Mouse (Mus musculus): Measurements from ENCODE around the gene Nhlh1. TPM values are rescaled to one million over a fixed set of nuclear protein-coding genes. Genes with fewer than 3 reads are reported as not detected.

The Nhlh1 gene
- polyA plus RNA-seq, 1 experiment, result not detected

GRCm38 (mm10) chr1:172053541-172054440 is 3.6 kb downstream of the Nhlh1 start:
- TF ChIP-seq CTCF (conservative IDR thresholded peaks at IDR 0.05; ENCODE audit: insufficient read depth, insufficient read length, low read depth, low read length) (no peak), POLR2A (IDR thresholded peaks at IDR 0.05; ENCODE audit: low read depth, low read length) (no peak)
- Histone ChIP-seq H3K36me3 (ENCODE audit: control insufficient read depth, insufficient read depth, low read length) (no peaks in the 10 kb centered on the region), H3K4me3 (ENCODE audit: insufficient read depth, low read depth, low read length) (no peak overlapping the region), H3K4me1 (ENCODE audit: control insufficient read depth, insufficient read depth, low read length) (peaks cover 4% of the 10 kb centered on the region; the same call in 1 of the 2 replicates), H3K27ac (ENCODE audit: insufficient read depth, low read depth, low read length) (no peak overlapping the region), H3K27me3 (replicated peaks; ENCODE audit: control insufficient read depth, insufficient read depth, low read length) (0 out of 2 replicates have a peak, but pooled peaks cover 2% of the 10 kb centered on the region)
- no peak for DNase-seq
- 7% methylated on average over 42 of the region's 42 CpGs for WGBS

DNA sequence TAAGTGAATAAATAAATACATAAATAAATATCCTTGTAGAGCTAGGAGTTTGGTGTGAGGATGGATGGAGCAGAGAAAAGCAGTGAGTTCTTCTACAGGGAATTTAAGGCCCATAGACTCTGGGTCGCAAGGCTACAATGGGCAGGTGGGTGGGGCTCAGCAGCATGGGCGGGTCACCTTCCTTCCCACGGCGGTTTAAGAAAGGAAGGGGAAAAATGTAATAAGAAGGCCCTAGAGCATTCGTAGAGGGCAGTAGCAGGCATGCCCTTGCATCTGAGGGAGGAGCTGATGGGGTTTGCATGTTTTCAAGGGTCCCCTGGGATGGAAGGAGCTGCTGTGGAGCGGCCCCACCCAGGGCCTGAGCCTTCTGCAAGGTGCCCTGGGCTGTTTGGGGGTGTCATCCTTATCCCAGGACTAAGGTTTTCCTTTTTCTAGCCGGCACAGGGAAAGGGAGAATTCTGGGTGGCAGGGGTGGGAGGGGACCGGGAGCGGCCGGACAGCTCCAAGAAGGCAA is 4.5 kb downstream of the Nhlh1 start:
- H3K4me3 ChIP-seq (ENCODE audit: insufficient read depth, low read depth, low read length), result no peak overlapping the region
- 0 out of 2 replicates have a peak, but pooled peaks cover 2% of the 10 kb centered on the region for H3K27me3 ChIP-seq (replicated peaks; ENCODE audit: control insufficient read depth, insufficient read depth, low read length)
- DNase-seq, result no peak
- 26% methylated on average over 10 of the region's 10 CpGs for WGBS
- H3K27ac ChIP-seq (ENCODE audit: insufficient read depth, low read depth, low read length), result no peak overlapping the region
- H3K36me3 ChIP-seq (ENCODE audit: control insufficient read depth, insufficient read depth, low read length), result no peaks in the 10 kb centered on the region
- TF ChIP-seq CTCF (conservative IDR thresholded peaks at IDR 0.05; ENCODE audit: insufficient read depth, insufficient read length, low read depth, low read length), result no peak
- TF ChIP-seq POLR2A (IDR thresholded peaks at IDR 0.05; ENCODE audit: low read depth, low read length), result no peak
- peaks cover 4% of the 10 kb centered on the region; the same call in 1 of the 2 replicates for H3K4me1 ChIP-seq (ENCODE audit: control insufficient read depth, insufficient read depth, low read length)

DNA sequence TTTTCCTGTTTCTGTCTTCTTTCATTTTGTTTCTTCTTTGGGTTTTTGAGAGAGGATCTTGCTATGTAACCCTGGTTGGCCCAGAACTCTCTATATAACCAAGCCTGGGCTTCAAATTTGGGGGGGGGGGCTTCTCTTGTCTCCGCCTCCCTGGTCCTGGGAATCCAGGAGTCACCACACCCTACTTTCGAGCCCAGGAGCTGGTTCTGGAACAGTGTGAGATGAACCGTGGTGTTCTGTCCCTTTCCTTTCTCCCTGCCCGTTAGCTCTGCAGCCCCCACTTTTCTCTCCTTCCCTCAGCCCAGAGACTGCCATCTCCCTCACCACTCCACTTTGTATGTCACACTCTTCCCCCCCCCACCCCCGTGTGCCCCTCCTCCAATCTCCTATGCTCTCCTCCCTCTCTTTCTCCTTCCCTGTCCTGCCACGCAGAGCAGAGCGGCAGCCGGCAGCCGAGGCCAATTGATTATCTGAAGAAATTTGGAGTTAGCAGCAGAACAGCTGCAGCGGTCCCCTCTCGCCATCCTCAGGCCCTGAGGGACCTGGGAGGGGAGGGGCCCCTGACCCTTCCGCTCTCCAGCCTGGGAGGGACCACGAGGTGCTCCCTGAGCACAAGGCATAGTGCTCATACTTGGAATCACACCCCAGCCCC is 8.1 kb downstream of the Nhlh1 start:
- no peak for TF ChIP-seq CTCF (conservative IDR thresholded peaks at IDR 0.05; ENCODE audit: insufficient read depth, insufficient read length, low read depth, low read length)
- TF ChIP-seq POLR2A (IDR thresholded peaks at IDR 0.05; ENCODE audit: low read depth, low read length), result no peak
- Histone ChIP-seq H3K4me3 (ENCODE audit: insufficient read depth, low read depth, low read length) (no peak overlapping the region), H3K4me1 (ENCODE audit: control insufficient read depth, insufficient read depth, low read length) (peaks cover 4% of the 10 kb centered on the region; the same call in 1 of the 2 replicates), H3K27ac (ENCODE audit: insufficient read depth, low read depth, low read length) (no peak overlapping the region), H3K36me3 (ENCODE audit: control insufficient read depth, insufficient read depth, low read length) (no peaks in the 10 kb centered on the region), H3K27me3 (replicated peaks; ENCODE audit: control insufficient read depth, insufficient read depth, low read length) (0 out of 2 replicates have a peak, but pooled peaks cover 2% of the 10 kb centered on the region)
- DNase-seq, result no peak
- 39% methylated on average over 13 of the region's 13 CpGs for WGBS

- Histone ChIP-seq H3K36me3 (ENCODE audit: control insufficient read depth, insufficient read depth, low read length) (no peaks in the 10 kb centered on the region), H3K27ac (ENCODE audit: insufficient read depth, low read depth, low read length) (no peak overlapping the region), H3K4me3 (ENCODE audit: insufficient read depth, low read depth, low read length) (peak overlapping the region; percentile 44), H3K4me1 (ENCODE audit: control insufficient read depth, insufficient read depth, low read length) (no peaks in the 10 kb centered on the region), H3K27me3 (replicated peaks; ENCODE audit: control insufficient read depth, insufficient read depth, low read length) (0 out of 2 replicates have a peak, but pooled peaks cover 2% of the 10 kb centered on the region)
- TF ChIP-seq POLR2A (IDR thresholded peaks at IDR 0.05; ENCODE audit: low read depth, low read length) (no peak), CTCF (conservative IDR thresholded peaks at IDR 0.05; ENCODE audit: insufficient read depth, insufficient read length, low read depth, low read length) (no peak)
- WGBS, result 22% methylated on average over 6 of the region's 6 CpGs
- DNase-seq, result no peak
Measured at GRCm38 (mm10) chr1:172048241-172048734, 9.1 kb downstream of the Nhlh1 start.

- Histone ChIP-seq H3K4me1 (ENCODE audit: control insufficient read depth, insufficient read depth, low read length) (no peaks in the 10 kb centered on the region), H3K36me3 (ENCODE audit: control insufficient read depth, insufficient read depth, low read length) (no peaks in the 10 kb centered on the region)
- 17% methylated on average over 5 of the region's 5 CpGs for WGBS
Measured at GRCm38 (mm10) chr1:172046938-172047337, 10.4 kb downstream of the Nhlh1 start.

GRCm38 (mm10) chr1:172046410-172046809 is 11.0 kb downstream of the Nhlh1 start:
- Histone ChIP-seq H3K27ac (ENCODE audit: insufficient read depth, low read depth, low read length) (no peak overlapping the region), H3K4me3 (ENCODE audit: insufficient read depth, low read depth, low read length) (no peak overlapping the region), H3K36me3 (ENCODE audit: control insufficient read depth, insufficient read depth, low read length) (no peaks in the 10 kb centered on the region), H3K4me1 (ENCODE audit: control insufficient read depth, insufficient read depth, low read length) (no peaks in the 10 kb centered on the region), H3K27me3 (replicated peaks; ENCODE audit: control insufficient read depth, insufficient read depth, low read length) (no peaks in the 10 kb centered on the region)
- WGBS, result 65% methylated on average over 8 of the region's 8 CpGs
- no peak for DNase-seq
- TF ChIP-seq CTCF (conservative IDR thresholded peaks at IDR 0.05; ENCODE audit: insufficient read depth, insufficient read length, low read depth, low read length) (no peak), POLR2A (IDR thresholded peaks at IDR 0.05; ENCODE audit: low read depth, low read length) (no peak)

More at GRCm38 (mm10) chr1:172046938-172047337, 10.4 kb downstream of the Nhlh1 start:
- TF ChIP-seq POLR2A (IDR thresholded peaks at IDR 0.05; ENCODE audit: low read depth, low read length), result no peak
- TF ChIP-seq CTCF (conservative IDR thresholded peaks at IDR 0.05; ENCODE audit: insufficient read depth, insufficient read length, low read depth, low read length), result peak; percentile 79
- no peak overlapping the region for H3K27ac ChIP-seq (ENCODE audit: insufficient read depth, low read depth, low read length)
- H3K27me3 ChIP-seq (replicated peaks; ENCODE audit: control insufficient read depth, insufficient read depth, low read length), result no peaks in the 10 kb centered on the region
- peak; percentile 44 for DNase-seq
- H3K4me3 ChIP-seq (ENCODE audit: insufficient read depth, low read depth, low read length), result no peak overlapping the region

Measured in kidney, adult 2 months (tissue).